Mouse (Mus musculus) brain, adult 2 months (tissue): ENCODE measurements around the gene Rmi2.
"Not testable (repeated sequence)": the region's sequence is repeated elsewhere in the genome, so short reads cannot be mapped to it uniquely, and the experiment has no call there.

Experiments used
- DNase-seq: peaks from one replicate; pipeline ENCODE4 v3.0.0; 2011; ENCODE audit warnings: low read depth, low spot score

Rmi2 gene

GRCm38 (mm10) chr16:10834911-10835587 is at the start of gene Rmi2:
Gene Rmi2, plus strand, starts transcription at chr16:10835059.
- peak; percentile 91 for DNase-seq

GRCm38 (mm10) chr16:10785371-10786231 is 49.3 kb upstream of the Rmi2 start, which contains the start of gene Socs1:
Gene Socs1, minus strand, starts transcription at chr16:10785536.
- DNase-seq = peak; percentile 93

DNA sequence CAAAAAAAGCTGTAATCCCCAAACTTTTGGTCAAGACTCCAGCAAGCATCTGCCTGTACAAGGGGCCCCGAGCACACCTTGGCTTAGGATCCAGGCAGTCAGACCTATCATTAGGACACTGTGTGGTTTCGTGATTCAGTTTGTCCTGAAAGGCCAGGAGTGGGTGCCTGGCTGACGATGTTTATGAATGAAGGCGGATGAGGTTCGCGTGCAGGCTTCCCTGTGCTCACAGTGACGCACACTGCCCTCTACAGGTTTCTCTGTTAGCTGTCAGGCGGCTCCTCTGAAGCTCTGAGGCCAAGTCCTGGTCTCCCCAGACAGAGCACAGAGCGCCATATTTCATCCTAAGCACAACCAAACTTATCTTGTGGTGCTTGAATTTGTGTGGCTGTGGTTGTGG is 48.6 kb upstream of the Rmi2 start:
- peak; percentile 96 for DNase-seq

DNA sequence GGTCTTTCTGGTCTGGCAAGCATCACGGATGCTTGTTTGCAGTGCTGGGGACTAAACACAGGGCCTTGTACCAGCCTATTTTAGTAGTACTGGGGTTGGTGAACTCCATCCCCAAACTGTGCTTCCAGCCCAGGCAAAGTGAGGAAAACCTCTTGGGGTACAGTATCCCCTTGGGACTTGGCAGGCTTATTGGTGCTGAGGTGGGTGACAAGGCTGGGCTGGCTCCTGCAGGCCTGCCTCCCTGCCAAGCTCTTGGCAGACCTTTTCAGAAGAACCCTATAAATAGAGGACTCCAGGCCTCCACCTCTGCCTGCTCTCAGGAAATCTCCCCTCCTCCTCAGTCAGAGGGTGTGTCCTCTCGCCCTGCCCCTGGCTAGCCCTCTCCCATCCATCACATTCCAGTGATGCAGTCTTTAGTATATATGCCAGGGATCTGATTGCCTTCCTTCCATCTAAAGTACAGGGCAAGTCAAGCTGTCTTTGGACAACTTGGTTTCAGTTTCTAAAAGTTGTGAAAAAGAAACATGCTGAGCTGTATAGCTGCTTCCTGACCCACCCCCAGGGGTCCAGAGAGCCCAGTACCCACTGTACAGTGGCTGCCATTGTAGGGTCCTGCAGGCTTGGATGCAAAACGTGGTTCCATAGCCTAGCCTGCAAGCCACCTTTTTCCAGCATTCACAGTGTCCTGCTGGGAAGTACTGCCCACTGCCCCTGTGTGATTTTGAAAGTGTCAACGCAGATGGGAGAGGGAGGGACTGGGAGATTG is 47.9 kb upstream of the Rmi2 start:
- DNase-seq = no peak

DNA sequence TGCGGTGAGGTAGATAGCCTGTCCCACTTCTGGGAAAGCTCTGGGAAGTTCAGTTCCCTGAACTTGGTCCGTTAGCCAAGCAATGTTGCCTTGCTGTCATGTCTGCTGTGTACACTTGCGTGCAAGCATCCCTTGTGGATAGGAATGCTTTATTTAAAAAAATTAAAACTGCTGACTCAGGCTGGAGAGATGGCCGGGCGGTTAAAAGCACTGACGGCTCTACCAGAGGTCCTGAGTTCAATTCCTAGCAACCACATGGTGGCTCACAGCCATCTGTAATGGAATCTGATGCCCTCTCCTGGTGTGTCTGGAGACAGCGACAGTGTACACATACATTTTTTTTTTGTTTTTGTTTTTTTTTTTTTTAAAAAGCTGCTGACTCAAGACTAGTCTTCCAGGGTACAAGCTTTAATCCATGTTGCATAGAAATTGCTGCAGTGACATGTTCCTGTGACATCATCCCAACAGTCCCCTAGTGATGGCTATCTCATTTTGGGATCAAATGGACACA is 47.3 kb upstream of the Rmi2 start:
- no peak for DNase-seq

GRCm38 (mm10) chr16:10788271-10788670 is 46.6 kb upstream of the Rmi2 start, which contains the start of gene Tnp2:
Gene Tnp2, minus strand, starts transcription at chr16:10788660.
- DNase-seq = no peak

GRCm38 (mm10) chr16:10788866-10789265 is 46.0 kb upstream of the Rmi2 start:
- no peak for DNase-seq

GRCm38 (mm10) chr16:10790702-10791101 is 44.2 kb upstream of the Rmi2 start, which contains the start of gene Prm3:
Gene Prm3, minus strand, starts transcription at chr16:10790914.
- DNase-seq = no peak

DNA sequence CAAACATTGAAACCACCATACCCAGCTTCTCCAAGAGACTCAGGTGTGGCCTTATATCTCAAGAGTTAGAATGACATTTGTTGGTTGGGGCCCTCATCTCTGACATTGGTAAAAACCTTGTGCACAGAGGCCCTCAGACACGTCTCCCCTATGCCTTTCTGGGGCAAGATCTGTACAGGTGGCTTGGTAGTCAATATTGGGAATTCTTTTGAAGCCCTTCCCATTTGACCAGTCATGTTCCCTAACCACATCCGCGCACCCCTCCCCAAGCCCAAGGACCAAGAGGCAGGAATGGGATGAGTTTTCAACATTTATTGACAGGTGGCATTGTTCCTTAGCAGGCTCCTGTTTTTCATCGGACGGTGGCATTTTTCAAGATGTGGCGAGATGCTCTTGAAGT is 38.8 kb upstream of the Rmi2 start, which contains the start of gene Prm2:
Prm2 (minus strand) TSS at position 101 of the 400 bp plus-strand sequence.
- no peak for DNase-seq

GRCm38 (mm10) chr16:10802420-10802819 is 32.4 kb upstream of the Rmi2 start:
- DNase-seq = not testable (repeated sequence)

- no peak for DNase-seq
Measured at GRCm38 (mm10) chr16:10805789-10806527, 28.9 kb upstream of the Rmi2 start, which contains the start of gene Prm1. Gene Prm1, minus strand, starts transcription at chr16:10805839.

DNA sequence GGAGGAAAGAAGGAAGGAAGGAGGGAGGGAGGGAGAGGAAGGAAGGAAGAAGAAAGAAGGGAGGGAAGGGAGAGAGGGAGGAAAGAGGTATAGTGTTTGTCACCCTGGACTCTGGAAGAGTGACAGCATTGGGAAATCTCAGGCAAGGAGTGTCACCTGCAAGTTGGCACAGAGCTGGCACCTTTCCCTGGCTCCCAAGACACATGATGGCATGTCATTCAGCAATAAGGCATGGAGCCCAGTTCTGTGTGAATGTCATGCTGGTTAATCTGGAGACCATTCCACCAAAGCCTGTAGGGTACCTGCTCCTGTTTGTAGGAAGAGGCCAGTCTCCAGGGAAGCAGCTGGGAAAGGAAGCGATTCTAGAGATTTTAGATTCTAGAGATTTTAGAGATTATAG is 24.5 kb upstream of the Rmi2 start:
- peak; percentile 24 for DNase-seq

GRCm38 (mm10) chr16:10812865-10813371 is 21.9 kb upstream of the Rmi2 start, which contains the start of gene Gm11172:
Gene Gm11172, plus strand, starts transcription at chr16:10812915.
- DNase-seq = no peak

DNA sequence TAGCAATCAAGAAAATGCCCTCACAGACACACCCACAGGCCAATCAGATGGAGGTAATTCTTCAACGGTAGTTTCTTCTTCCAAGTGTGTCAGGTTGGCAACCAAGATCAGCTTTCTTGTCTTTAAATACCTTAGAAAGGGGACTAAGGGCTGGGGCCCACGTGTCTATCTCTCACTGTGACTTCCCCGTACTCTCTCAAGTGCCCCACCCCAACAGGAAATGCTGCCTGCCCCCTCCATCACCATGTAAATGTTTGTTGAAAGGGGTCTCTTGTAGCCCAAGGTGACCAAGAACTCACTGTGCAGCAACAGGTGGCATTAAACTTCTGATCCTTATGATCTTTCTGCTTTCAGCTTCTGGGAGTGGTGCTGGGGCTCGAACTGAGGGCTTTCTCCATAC is 21.1 kb upstream of the Rmi2 start:
- DNase-seq = no peak

- DNase-seq = no peak
Measured at GRCm38 (mm10) chr16:10814864-10815263, 20.0 kb upstream of the Rmi2 start.

DNA sequence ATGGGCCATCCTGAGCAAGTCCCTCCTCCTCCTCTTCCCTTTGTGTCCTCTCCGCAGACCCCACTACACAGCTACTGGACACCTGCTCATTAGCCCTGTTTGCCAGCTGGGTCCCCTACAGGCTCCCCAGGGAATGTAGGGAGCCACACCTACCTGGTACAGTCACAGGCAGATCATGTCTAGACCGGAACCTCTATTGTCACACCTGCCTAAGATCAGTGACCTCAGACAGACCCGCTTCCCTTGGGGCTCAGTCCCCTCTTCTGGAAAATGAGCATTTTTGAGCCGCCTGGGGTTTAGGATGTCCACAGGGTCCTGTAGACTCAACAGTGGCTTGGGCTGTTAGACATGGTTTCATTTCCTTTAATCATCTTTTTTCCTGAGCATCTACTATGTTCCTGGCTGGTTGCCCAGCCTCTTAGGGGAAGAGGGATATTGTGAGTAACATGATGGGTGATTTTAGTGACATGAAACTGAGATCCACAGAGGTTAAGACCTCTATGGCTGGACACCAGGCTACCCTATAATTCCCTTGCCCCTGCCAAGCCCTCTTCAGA is 16.2 kb upstream of the Rmi2 start:
- DNase-seq = no peak

DNA sequence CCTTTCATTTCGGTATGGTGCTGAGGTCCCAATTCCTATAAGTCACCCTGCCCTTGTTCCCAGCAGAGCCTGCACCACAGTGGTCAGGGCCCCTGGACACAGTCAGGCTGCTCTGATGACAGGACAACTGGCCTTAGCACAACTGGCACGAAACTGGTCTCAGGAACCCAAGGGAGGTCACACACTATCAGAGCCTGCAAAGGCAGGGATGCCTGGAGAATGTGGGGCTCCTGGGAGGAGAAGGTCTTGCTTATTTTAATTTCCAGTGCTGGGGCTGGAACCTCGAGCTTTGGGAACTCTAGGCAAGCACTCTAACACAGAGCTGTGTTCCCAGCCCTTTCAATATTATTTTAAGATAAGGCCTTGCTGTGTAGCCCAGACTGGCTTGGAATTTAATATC is 14.9 kb upstream of the Rmi2 start:
- no peak for DNase-seq

DNA sequence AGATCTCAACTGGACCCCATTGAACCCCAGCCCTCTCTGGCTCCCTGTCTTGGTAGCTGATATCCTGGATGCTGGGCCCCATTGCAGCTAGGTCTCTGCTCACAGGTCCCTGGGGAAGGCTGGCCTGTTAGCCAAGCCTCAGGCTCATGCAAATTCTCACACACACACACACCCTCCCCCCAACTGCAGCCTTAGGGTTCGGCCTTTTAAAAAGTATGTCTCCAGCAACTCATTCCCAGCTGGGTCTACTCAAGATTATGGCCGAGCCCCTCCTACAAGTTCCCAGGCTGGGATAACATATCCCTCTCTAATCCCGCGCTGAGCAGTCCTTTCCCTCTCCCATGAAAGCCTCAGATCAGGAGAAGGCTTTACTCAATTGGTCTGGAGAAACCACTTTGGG is 13.5 kb upstream of the Rmi2 start:
- no peak for DNase-seq

- DNase-seq = no peak
Measured at GRCm38 (mm10) chr16:10824536-10824935, 10.3 kb upstream of the Rmi2 start.

DNA sequence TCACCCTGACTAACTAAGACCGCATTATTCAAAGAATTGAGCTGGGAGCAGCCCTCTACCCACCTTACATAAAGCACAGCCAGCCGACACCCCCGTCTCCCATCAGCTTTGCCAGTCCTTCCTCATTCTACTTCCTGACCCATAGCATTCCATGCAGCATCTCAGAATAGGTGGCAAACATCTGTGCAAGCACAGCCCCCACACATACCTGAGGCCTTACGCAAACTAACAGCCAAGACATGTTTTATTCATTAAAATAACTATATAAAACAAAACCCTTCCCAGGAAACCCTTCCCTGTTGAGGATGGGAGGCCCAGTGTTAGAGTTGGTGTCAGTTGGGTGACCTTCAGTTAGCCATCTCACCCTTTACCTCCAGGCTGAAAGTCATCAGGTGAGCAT is 9.0 kb upstream of the Rmi2 start:
- no peak for DNase-seq
